Mouse (Mus musculus): ENCODE data around the gene Mns1. TPM values are rescaled to one million over a fixed set of nuclear protein-coding genes. Genes with fewer than 3 reads are reported as not detected.

The Mns1 gene
- total RNA-seq, 2 experiments from 2014 or later: 1.0 to 1.1 TPM

Small RNA genes lying within 50 kb of the gene (microRNA-seq; reads per million reads assigned to microRNA genes)
- gene Gm28010: not detected

Other genes with a start within 250 kb of the Mns1 start
- gene Zfp280d, start 163.2 kb upstream of the Mns1 start, total RNA-seq (2021): 10 to 100 TPM; 40.5 to 67.5 TPM
- 10 to 100 TPM in 1 of 2 experiments, 1 to 10 TPM in 1; 9.5 to 14.8 TPM for gene Tex9, start 54.2 kb downstream of the Mns1 start, total RNA-seq (2021)
- 10 to 100 TPM; 26.9 to 33.9 TPM for gene Rfx7, start 94.2 kb downstream of the Mns1 start, total RNA-seq (2021)
- 100 to 1,000 TPM; 259 to 289 TPM for gene Nedd4, start 224.3 kb downstream of the Mns1 start, total RNA-seq (2021)